Mouse (Mus musculus) heart, embryonic 11.5 days (tissue): ENCODE results near the gene Cdh23. TPM values are rescaled to one million over a fixed set of nuclear protein-coding genes. Genes with fewer than 3 reads are reported as not detected.

Experiments
- ATAC-seq: fragments of 200-750 bp; cut with Nextera tagmentation; replicated peaks from 2 replicates; pipeline ENCODE4 v1.8.0; 2017; ENCODE audit warnings: moderate library complexity; ENCODE audit not compliant: insufficient number of reproducible peaks, low FRiP score, low TSS enrichment
- H3K27ac ChIP-seq: fragments of 300-500 bp; sonication (generic); 2 replicates; pipeline ENCODE4 v1.5.1; 2014; ENCODE audit warnings: mild to moderate bottlenecking, low read depth, low read length
- H3K27me3 ChIP-seq: fragments of 300-500 bp; sonication (generic); 2 replicates; pipeline ENCODE4 v1.6.1; 2014; ENCODE audit warnings: mild to moderate bottlenecking, low read length, mixed read lengths; ENCODE audit not compliant: control insufficient read depth, insufficient read depth
- H3K36me3 ChIP-seq: fragments of 300-500 bp; sonication (generic); 2 replicates; pipeline ENCODE4 v1.6.1; 2014; ENCODE audit warnings: mild to moderate bottlenecking, low read length, moderate library complexity, mixed read lengths; ENCODE audit not compliant: control insufficient read depth, insufficient read depth
- H3K4me1 ChIP-seq: fragments of 300-500 bp; sonication (generic); 2 replicates; pipeline ENCODE4 v1.6.1; 2014; ENCODE audit warnings: low read length; ENCODE audit not compliant: control insufficient read depth, insufficient read depth
- H3K4me2 ChIP-seq: fragments of 300-500 bp; sonication (generic); 2 replicates; pipeline ENCODE4 v1.6.1; 2014; ENCODE audit warnings: mild to moderate bottlenecking, moderate library complexity
- H3K4me3 ChIP-seq: fragments of 300-500 bp; sonication (generic); 2 replicates; pipeline ENCODE4 v1.5.1; 2014; ENCODE audit warnings: low read depth, low read length
- H3K9ac ChIP-seq: fragments of 300-500 bp; sonication (generic); 2 replicates; pipeline ENCODE4 v1.6.1; 2014; ENCODE audit warnings: mild to moderate bottlenecking, low read depth, low read length, moderate library complexity
- H3K9me3 ChIP-seq: fragments of 300-500 bp; sonication (generic); replicated peaks from 2 replicates; pipeline ENCODE4 v1.6.1; 2016; ENCODE audit warnings: low read length; ENCODE audit not compliant: control insufficient read depth
- WGBS: fragments of 180-500 bp; shearing (Covaris S2); extraction: QIAGEN DNeasy Blood & Tissue Kit; methylation state at CpG from one replicate; pipeline ENCODE4 v1.1.7; 2014; ENCODE audit not compliant: insufficient replicate concordance; 5-methylcytosine and 5-hydroxymethylcytosine counted together
- polyA plus RNA-seq: library from polyadenylated mRNA; unstranded; fragments of >200 nt; fragmentation: Nextera tagmentation; extraction: Ambion mirVana; gene quantifications from 2 replicates; pipeline ENCODE4 v1.2.1, GENCODE M21; 2014

Cdh23 gene
- polyA plus RNA-seq, 1 experiment from 2014 or later = 0.27 TPM

DNA sequence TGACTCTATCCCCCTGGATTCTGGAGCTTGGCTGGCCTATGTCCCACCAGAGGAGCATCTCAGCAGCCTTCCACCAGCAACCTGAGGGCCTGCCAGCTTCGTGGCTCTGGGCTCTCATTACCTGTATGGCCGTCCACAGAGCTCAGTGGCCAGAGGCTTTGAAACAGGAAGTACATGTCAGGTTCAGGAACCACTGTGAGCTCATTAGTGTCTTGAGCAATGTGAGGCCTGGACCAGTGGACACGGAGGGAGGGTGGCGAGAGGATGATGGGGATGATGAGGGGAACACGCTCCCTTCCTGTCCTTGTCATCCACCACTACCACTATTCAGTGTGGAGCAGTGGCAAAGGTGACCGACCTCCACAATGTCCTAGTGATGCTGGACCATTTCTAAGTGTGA is 326.9 kb downstream of the Cdh23 start:
- Histone ChIP-seq H3K27ac (no peak overlapping the region), H3K4me2 (no peak overlapping the region), H3K9ac (no peak overlapping the region), H3K27me3 (no peaks in the 10 kb centered on the region), H3K36me3 (no peaks in the 10 kb centered on the region), H3K4me3 (no peak overlapping the region), H3K9me3 (no peaks in the 10 kb centered on the region), H3K4me1 (peaks cover 19% of the 10 kb centered on the region)
- WGBS = 79% methylated on average over 6 of the region's 6 CpGs
- no peak for ATAC-seq

DNA sequence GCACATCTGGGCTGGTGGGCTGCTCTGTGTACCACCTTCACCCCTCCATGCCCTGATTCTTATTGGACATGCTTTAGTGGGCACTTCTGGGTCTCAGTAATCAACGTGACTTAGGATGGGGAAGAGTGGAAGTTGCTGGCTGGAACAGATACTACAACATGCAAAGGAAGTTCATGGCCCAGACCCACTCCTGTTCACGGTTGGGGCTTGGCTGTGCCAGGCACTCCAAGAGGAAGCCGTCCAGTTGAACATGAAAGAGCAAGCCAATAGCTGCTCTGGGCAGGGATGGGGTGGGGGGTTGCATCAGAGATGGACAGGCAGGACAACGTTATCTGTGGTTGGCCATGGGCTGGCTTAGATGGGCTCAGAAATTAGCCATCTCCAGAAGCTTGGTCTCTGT is 328.4 kb downstream of the Cdh23 start:
- Histone ChIP-seq H3K4me1 (peaks cover 12% of the 10 kb centered on the region; the same call in 1 of the 2 replicates), H3K9ac (no peak overlapping the region), H3K27ac (no peak overlapping the region), H3K9me3 (no peaks in the 10 kb centered on the region), H3K4me2 (no peak overlapping the region), H3K27me3 (no peaks in the 10 kb centered on the region), H3K36me3 (no peaks in the 10 kb centered on the region), H3K4me3 (no peak overlapping the region)
- 63% methylated on average over 4 of the region's 4 CpGs for WGBS
- no peak for ATAC-seq

DNA sequence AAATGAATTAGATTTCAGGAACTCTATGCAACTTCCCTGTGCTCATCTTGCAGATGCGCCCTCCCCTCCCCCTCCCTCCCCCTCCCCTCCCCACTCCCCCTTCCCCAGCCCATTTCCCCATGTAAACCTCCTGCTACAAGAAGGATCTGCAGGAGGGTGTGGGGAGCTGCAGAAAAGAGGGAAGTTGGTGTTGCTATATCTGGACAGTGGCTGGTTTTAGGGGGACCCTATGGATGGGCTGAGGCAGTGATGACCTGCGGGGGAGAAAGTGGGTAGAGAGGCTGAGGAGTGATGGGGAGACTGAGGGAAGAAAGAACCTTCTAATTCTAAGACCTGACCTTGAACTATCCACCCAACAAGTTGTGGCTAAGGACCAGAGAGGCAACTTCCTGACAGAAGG is 329.1 kb downstream of the Cdh23 start:
- Histone ChIP-seq H3K4me3 (no peak overlapping the region), H3K27me3 (no peaks in the 10 kb centered on the region), H3K4me1 (peaks cover 12% of the 10 kb centered on the region; the same call in 1 of the 2 replicates), H3K27ac (no peak overlapping the region), H3K36me3 (no peaks in the 10 kb centered on the region), H3K9ac (no peak overlapping the region), H3K9me3 (no peaks in the 10 kb centered on the region), H3K4me2 (no peak overlapping the region)
- ATAC-seq = no peak
- 78% methylated on average over 2 of the region's 2 CpGs for WGBS

DNA sequence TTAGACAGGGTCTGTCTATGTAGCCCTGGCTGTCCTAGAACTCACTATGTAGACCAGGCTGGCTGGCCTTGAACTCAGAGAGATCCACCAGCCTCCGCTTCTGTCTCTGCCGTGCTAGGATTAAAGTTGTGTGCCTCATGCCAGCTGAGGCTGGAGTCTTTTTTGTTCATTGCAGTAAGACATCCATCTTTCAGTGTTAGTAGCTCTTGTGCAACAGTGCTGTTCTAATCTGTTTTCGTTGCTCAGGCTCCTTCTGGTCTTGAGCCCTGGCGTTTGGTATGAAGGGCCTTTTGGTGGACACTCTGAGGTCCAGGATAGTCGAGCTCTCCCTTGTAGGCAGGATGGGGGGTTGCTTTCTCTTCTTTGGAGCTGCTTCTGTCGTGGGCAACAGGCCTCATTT is 332.9 kb downstream of the Cdh23 start:
- Histone ChIP-seq H3K4me3 (no peak overlapping the region), H3K27me3 (no peaks in the 10 kb centered on the region), H3K27ac (no peak overlapping the region), H3K36me3 (no peaks in the 10 kb centered on the region), H3K9me3 (no peaks in the 10 kb centered on the region), H3K9ac (no peak overlapping the region), H3K4me2 (no peak overlapping the region), H3K4me1 (peaks cover 9% of the 10 kb centered on the region; the same call in 1 of the 2 replicates)
- whole genome bisulfite sequencing = 68% methylated on average over 6 of the region's 6 CpGs
- no peak for ATAC-seq

DNA sequence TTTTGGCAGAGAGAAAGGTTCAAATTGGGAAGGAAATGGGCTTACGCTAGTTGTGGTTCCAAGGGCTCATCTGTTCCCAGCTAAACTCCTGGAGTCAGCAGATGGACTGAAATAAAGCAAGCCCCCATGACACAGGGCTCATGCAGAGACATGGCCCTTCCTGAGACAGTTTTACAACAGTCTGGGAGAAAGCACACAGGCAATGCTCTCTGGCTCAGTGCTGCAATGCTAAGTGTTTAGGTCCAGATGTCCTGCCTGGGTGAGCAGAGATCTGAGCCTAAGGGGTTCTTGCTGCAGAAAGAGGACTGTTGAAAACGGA is 334.0 kb downstream of the Cdh23 start:
- H3K27ac ChIP-seq = no peak overlapping the region

DNA sequence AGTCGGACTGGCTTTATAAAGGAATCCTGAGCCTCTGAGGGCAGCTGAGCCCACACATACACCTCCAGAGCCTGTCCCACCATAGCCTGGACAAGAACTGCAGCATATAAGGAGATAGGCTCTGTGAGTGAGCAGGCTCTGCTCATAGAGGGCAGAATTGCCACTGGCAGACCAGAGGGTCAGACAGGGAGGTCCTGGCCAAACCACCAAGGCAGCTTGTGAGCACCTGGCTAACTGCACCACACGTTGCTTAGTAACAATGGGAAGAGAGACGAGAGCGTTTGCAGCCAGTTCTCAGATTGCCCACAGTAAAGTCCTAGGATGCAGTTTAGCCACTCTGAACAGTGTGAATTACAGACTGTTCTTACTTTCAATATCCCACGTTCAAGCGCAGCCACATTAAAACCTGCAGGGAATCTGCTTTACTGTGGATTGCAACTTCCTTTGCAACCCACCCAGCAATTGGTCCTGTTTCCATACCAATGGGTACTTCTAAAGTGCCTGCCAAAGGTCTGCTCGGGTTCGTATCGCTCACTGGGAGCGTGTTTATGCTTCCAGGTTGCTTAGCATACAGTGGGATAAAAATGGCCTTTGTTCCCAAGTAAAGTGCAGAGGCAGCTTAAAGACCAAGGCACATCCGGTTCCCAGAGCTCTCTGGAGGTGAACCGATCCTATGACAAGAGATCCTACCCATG is 334.5 kb downstream of the Cdh23 start:
- H3K4me3 ChIP-seq = no peak overlapping the region
- no peak overlapping the region for H3K4me2 ChIP-seq
- no peaks in the 10 kb centered on the region for H3K9me3 ChIP-seq
- no peaks in the 10 kb centered on the region for H3K36me3 ChIP-seq
- H3K27me3 ChIP-seq = no peaks in the 10 kb centered on the region
- no peak overlapping the region for H3K27ac ChIP-seq
- no peak for ATAC-seq
- no peak overlapping the region for H3K9ac ChIP-seq
- WGBS = 73% methylated on average over 12 of the region's 12 CpGs
- H3K4me1 ChIP-seq = peaks cover 9% of the 10 kb centered on the region; the same call in 1 of the 2 replicates

More for the DNA sequence above, 334.0 kb downstream of the Cdh23 start:
- H3K9me3 ChIP-seq = no peaks in the 10 kb centered on the region
- no peak overlapping the region for H3K4me3 ChIP-seq
- peaks cover 9% of the 10 kb centered on the region; the same call in 1 of the 2 replicates for H3K4me1 ChIP-seq
- no peaks in the 10 kb centered on the region for H3K27me3 ChIP-seq
- WGBS = 65% methylated on average over 2 of the region's 2 CpGs
- ATAC-seq = no peak
- H3K9ac ChIP-seq = no peak overlapping the region
- H3K4me2 ChIP-seq = no peak overlapping the region
- no peaks in the 10 kb centered on the region for H3K36me3 ChIP-seq

DNA sequence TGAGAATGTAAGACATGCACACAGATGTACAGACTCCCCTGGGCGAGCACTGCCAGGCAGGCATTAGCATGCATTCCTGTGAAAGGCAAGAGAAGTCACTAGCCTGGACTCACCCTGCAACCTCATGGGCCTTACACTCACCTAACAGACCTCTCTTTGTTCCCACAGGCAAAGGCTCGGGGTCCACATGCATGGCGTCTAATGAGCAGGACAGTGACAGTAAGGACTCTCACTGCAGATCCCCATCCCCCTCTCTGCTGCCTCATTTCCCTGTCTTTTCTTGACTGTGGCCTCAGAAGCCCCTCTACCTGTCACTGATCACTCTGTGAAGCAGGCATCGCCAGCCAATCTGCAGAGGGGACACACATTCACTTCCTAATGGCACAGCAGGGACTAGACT is 337.5 kb downstream of the Cdh23 start:
- ATAC-seq = no peak
- Histone ChIP-seq H3K4me1 (peaks cover 10% of the 10 kb centered on the region), H3K9me3 (no peaks in the 10 kb centered on the region), H3K36me3 (no peaks in the 10 kb centered on the region), H3K9ac (no peak overlapping the region), H3K27ac (no peak overlapping the region), H3K27me3 (no peaks in the 10 kb centered on the region), H3K4me3 (no peak overlapping the region), H3K4me2 (no peak overlapping the region)
- WGBS = 43% methylated on average over 4 of the region's 4 CpGs

DNA sequence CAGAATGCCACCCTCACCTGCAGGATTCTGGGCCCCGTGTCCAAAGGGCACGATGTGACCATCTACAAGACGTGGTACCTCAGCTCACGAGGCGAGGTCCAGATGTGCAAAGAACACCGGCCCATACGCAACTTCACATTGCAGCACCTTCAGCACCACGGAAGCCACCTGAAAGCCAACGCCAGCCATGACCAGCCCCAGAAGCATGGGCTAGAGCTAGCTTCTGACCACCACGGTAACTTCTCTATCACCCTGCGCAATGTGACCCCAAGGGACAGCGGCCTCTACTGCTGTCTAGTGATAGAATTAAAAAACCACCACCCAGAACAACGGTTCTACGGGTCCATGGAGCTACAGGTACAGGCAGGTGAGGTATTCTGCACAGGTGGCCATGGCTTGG is 338.4 kb downstream of the Cdh23 start:
- Histone ChIP-seq H3K9me3 (no peaks in the 10 kb centered on the region), H3K4me3 (no peak overlapping the region), H3K36me3 (no peaks in the 10 kb centered on the region), H3K4me1 (peaks cover 11% of the 10 kb centered on the region), H3K9ac (no peak overlapping the region), H3K4me2 (no peak overlapping the region), H3K27me3 (no peaks in the 10 kb centered on the region), H3K27ac (no peak overlapping the region)
- WGBS = 90% methylated on average over 14 of the region's 14 CpGs
- no peak for ATAC-seq

DNA sequence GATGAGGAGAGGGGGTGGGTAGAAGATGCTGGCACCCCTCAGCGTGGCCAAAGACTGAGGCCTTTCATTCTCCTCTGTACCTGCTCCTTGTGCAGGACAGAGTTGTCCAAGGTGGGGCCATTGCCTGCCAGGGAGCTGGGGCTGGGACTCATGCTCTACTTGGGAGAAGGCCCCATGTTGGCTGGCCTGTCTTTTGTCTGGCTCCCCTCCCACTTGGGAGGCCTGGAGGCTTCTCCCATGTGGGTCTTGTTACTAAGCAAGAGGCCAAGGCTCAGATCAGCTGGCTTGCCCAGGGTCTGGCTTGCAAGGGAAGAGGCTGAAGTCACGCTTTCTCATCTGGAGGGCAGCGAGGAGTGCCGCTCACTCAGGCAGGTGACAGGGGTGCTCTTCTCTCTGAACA is 338.8 kb downstream of the Cdh23 start:
- H3K9ac ChIP-seq = no peak overlapping the region
- H3K27me3 ChIP-seq = no peaks in the 10 kb centered on the region
- H3K9me3 ChIP-seq = no peaks in the 10 kb centered on the region
- WGBS = 84% methylated on average over 4 of the region's 4 CpGs
- peaks cover 14% of the 10 kb centered on the region for H3K4me1 ChIP-seq
- no peak overlapping the region for H3K4me2 ChIP-seq
- H3K4me3 ChIP-seq = no peak overlapping the region
- H3K27ac ChIP-seq = no peak overlapping the region
- ATAC-seq = no peak
- H3K36me3 ChIP-seq = no peaks in the 10 kb centered on the region
